Mouse (Mus musculus) frontal cortex, postnatal 25 days (tissue): ENCODE data around the gene Poc1b.
"Not testable (repeated sequence)": the region's sequence is repeated elsewhere in the genome, so short reads cannot be mapped to it uniquely, and the experiment has no call there.

Source experiments
- DNase-seq, 2 experiments: peaks; one replicate each; pipeline ENCODE4 v3.0.0; 2022; ENCODE audit warnings: low spot score in 2 of 2

Gene Poc1b

DNA sequence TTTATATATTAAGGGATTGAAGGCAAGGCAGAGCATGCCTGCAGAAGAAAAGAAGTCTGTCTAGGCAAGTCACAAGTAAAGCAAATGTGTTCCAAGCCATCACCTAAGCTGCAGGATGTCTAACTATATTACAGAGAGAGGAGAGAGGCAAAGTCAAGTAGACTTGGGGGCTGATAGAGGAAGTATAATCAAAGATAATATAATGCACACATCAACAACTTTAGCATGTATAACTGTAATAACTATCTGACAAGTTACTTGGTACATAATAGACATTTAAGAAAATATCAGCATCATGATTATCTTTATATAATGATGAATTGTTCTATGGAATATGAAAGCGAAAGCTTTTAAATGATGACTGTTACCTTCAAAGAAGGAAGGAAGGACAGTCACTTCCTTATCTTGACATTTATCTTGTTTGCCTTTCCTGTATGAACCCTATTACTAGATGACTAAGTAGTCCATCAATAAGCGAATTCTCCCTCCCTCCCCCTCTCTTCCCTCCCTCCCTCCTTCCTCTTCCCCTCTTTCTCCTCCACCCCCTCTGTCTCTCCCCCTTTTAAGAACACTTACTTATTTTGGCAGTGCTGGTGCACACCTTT, 87.7 kb downstream of the Poc1b start:
- DNase-seq: no peak

DNA sequence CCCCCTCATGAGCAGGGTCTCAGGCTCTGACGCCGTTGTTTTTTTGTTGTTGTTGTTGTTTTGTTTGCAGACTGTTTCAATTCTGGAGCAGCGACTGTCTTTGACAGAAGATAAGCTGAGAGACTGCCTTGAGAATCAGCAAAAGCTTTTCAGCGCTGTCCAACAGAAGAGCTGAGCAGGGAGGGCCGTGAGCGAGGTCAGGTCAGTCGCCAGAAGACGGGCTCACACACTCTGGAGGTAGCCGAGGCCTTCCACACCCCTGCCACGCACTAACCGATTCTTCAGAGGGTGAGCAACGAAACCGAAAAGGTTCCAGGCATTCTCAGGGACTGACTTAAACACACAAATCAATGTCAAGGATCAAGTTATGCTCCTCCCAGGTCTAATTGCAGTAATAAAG, 89.7 kb downstream of the Poc1b start:
- no peak for DNase-seq

DNA sequence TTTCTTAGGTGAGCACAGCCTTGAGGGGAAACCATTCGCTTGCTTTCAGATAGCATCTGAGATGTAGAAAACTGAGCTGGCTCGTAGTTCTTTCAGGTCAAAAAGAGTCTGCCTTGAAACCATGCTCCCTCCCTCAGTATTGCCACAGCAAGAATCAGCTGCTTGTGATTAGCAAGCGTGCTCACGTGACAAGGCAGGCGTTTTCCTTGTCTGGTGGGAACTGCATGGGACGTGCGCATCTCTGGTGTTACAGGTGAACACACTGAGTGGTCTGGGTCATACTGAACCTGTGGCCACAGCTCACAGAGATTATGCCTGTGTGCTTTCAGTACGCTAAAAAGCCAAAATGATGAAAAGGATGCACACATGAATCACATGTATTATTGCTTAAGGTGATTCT, 90.3 kb downstream of the Poc1b start:
- no peak for DNase-seq

DNA sequence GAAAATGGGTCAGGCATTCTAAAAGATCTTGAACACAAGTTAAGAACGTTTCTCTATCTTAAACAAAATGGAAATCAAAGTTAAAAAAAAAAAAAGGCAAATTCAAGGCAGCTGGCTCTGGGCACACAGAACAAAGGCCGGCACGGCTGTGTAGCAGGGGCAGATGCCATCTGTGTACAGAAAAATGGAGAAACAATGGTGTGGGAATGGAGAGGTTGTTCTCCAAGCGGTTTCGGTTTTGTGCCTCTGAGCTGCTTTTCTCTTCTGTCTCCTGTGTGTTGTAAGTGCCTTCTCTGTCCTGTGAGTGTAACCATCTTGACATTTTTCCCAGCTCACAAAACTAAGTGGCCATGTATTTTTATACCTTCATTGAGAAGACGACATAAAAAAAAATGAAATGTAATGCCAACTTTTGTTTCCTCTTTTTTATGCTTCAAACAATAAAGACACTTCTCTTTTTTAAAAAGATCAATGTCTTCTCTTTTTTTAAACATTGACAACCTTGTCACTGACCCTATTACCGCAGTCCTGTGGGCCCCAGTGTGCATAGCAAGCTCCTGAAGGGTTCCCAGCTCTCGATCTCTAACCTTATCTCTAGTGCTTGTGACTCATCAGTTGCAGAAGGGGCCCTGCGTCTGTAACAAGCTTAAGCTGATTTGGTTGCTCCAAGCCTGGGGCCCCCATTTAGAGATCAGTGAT, 90.9 kb downstream of the Poc1b start:
- no peak for DNase-seq

DNA sequence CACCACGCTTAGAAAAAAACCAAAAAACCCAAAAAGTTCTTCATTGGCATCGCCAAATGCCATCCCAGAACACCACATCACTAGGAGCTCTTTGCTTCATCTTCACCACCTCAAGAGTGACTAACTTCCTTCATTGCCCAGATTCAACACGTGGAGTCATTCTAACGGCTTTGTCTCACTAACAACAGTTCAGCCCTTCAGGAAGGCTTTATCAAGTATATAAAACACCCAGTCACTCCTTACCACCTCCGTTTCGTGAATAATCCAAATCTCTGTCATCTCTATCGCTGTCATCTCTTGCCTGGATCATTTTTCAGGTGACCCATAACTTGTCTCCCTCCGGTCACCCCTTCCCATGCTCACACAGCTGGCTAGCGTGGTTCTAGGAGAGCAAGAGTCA, 92.1 kb downstream of the Poc1b start:
- no peak for DNase-seq

DNA sequence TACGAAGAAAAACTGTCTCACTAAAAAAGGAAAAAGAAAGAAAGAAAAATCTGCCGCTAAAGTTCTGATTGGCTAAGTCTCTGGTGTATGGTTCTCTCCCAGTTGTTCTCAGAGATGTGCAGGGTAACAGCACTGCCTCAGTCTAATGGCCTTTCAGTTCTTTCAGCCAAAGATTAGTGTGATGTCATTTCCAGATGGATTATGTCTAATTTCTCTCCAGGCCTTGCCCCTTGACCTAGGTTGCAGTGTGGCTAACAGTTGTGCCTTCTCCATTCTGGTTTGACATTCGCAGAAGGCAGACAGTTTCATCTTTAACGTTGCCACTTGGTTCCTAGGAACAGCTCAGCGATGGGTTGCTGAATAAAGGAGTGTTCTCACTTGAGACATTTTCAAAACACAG, 94.1 kb downstream of the Poc1b start:
- DNase-seq: no peak

DNA sequence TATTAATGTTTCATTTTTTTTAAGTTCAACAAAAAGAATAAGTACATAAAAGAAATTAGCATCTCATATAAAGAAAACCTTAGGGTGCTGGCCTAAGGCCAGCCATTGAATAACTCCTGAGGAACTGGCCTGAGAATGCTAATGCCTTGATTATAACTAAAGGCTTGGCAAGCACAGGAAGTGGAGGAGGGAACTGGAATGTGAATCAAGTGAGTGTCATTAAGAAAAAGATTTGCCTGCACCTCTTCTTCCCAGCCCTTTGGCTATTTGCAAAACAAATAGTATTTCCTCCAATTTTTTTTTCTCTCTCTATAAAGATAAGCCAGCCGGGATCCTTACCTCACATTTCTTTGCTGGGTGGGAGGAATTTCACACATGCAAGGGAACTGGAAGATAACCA, 95.0 kb downstream of the Poc1b start:
- DNase-seq: no peak

DNA sequence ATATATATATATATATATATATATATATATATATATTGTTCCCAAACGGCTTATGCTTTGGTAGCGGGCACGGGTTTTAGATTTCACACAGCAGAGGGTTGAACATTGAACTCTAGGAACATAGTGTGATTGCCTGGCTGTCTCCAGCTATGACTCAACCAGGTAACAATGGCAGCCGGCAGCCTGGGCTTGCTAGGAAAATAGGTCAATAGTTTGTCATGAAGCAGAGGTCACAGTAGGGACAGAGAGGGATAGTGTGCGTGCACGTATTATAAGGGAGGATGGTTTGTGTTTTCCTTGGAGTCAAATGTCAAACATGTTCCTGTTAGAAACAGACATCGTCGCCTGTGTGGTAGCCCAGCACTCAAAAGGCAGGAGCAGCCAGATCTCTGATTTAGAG, 95.5 kb downstream of the Poc1b start:
- no peak for DNase-seq

DNA sequence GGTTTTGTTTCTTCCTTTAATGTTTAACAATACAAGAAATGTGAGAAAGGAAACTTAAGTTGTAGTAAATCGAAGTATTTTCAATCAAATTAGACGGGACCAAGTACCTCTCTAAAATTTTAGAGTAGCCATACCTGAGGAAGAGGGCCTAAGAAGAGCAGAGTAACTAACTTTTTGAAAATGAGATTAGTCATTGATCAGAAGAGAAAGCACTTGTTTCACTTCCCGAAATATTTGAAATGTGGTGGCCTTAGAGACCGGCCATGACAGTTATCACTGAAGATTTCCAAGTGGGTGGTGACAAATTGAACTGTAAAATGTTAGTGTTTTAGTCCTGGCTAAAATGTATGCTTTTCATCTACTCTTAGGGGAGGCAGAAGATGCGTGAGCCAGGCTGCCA, 96.3 kb downstream of the Poc1b start:
- DNase-seq: no peak

DNA sequence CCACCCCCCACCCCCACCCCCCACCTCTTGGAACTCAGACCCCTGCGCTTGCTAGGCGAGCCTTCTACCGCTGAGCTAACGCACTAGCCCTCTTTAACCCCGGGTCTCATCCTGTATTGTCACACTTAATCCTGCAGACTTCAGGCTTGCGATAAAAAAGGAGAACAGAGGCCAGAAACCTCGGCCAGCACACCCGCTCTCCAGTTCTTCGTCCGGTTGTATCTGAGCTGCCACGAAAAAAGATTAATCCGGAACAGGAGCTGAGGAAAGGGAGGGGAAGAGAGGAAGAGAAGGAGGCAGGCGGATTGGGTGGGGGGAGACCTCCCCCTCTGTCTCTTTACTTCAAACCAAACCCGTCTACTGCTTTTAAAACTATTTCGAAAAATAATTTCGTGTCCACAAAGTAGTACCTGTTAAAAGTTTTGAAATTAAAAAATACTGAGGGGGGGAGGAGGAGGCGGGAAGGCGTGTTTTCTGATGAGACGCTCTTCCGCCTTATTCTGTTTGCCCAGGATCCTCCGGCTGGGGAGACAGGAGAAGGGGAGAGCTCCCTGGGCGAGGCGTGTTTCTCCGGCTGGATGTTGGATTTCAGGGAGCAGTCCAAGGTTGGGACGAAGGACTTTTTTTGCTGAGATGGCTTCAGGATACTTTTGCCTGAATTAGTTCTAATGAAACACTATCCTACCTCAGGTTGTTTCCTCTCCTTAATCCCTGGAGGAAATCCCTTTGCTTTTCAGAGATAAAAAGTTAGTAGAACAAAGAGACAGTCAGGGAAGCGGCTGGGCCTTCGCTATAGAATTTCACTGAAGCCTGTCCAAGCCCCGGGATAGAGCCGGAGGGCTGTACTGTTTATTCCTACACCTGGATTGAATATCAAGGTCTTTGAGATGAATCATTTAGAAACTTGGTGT, 97.0 kb downstream of the Poc1b start:
- DNase-seq: no peak

DNA sequence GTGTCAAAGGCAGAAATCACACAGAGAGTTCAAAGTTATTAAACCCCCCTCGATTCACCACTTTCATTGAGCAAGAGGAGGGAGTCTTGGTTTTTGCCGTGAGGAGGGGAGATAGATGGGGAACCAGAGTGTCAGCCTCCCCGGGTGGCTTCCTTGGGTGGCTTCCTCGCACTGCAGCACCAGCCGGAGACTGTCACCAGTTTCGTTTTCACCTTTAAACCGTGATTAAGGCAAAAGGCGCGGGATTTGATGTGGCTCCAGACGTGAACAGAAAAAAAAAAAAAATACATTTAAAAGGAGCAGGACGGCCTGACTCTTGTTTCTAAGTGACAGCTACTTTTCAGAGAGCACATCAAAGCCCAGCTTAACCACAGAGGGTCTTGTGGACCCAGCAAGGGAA, 97.7 kb downstream of the Poc1b start:
- no peak for DNase-seq

DNA sequence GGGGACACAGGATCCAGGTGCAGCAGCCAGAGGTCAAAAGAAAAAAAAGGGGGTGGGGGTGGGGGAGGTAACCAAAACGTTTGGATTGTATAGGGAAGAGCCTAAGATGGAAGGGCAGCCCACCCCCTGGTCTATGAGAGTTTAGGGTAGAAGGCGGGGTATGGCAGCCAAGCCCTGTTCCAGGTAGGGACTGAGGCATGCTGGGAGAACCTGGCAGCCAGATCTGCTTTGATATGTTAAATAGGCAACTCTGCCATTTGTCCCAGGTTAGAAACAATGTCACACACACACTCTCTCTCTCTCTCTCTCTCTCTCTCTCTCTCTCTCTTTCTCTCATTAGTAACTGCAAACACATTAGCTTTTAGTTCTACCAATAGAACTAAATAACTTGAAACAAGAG, 100.3 kb downstream of the Poc1b start:
- DNase-seq: no peak

DNA sequence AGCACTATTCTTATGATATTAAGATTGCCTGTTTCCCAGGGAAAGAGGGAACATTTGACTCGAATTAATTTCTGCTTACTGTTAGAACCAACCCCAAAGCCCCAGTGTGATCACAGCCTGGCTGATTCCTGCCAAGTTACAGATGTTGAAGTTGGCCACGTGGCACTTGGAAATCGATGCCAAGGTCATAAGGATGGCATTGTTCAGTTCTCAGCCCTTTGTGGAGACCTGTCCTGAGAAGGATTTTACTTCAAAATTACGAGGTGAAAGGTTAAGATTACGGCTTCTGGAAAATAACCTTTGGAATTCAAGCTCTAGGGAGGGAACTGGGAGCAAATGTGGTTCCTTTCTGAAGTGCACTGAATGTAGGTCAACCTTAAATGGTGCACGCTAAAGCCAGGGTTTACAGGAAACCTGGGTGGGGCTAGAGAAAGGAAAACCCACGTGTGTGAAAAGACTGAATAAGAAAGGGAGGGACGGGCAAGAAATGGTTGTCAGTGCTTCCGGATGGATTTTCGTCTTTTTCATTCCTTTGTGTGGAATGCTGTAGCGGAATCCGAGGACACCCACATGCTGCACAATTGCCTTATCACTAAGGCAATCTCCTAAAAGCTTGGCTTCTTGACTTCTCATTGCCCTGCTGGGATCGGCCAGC, 102.4 kb downstream of the Poc1b start:
- DNase-seq: no peak

DNA sequence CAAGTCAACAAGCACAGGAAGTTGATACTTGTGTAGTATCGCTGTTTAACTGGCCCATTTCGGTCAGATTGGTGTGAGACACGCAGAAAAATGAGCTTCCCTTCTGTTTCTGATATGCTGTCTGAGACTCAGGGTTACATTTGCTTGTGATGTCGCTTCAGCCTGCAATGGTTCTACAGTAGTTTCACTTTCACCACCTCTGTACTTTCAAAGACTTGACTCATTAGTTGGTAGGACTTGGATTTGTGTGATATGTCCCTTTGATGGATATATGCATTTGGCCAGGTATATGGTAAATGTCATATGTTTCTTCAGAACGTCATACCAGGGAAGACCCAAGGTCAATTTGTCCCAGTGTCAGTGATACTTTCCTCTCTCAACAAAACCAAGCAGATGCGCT, 104.2 kb downstream of the Poc1b start:
- DNase-seq: no peak

DNA sequence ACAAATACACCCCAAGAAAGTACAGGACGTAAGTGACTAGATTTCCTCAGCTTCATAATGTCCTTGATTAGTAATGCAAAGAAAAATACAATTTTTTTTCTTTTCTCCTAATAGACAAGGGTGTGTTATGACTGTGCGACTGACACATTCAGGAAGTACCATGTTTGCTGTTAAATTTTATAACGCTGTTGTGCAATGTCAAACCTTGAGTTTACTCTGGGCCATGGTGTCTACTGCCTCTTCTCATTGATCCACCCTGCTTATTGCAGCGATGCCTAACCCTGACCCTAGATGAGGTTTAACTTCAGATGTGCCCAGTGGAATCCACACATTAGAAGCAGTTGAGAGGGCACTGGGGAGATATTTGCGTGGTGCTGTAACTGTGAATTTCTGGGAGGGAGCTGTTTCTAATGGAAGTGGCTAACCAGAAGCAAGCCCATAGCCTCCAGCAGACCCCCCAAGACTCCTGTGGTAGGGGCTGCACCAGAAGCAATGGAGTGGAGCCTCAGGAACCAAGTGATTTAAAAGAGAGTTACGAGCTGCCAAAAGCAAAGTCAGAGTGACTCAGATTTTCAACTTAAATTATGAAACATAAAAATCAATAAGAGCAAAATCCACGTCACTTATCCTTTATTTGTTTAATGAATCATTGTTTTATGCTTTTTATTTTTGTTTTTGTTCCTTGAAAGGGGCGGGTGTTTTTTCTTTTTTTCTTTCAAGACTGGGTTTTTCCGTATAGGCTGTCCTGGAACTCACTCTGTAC, 104.8 kb downstream of the Poc1b start:
- no peak for DNase-seq

DNA sequence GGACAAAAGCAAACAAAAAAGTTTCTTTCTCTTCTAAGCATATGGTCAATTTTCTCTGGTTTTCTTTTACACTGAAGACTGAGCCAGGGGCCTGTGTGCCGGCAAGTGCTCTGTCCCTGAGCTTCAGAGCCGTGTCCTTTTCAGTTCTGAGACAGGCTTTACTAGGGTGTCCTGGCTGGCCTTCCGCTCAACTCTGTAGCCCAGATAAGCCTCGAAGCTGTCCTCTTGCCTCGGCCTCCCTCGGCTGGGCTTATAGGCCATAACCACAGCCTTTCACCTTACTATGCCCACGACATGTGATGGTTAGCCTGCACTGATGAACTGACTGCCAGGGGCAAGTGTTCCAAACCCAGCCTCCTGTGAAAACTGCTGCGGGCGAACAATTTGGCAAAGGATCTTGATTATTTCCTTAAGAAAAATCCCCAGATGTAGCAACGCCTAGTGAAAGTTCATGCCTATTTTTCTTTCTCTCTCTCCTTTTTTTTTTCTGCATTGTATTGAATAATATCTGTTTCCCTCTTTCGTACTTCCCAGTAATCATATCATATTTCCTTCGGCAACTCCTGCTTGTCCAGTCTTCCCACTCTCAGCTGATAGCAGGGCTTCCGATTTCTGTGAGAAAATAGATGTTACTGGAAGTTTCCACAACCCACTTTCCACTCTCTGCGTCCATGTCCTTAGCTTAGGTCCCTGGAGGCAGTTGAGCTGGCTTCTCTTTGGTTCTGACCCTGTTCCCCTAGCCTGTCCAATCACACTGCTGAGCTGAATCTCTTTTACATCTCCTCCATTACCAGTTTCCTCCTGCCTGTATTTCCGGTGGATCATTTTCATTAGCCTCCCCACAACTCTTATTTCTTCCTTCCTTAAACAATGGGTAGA, 107.8 kb downstream of the Poc1b start:
- no peak for DNase-seq

DNA sequence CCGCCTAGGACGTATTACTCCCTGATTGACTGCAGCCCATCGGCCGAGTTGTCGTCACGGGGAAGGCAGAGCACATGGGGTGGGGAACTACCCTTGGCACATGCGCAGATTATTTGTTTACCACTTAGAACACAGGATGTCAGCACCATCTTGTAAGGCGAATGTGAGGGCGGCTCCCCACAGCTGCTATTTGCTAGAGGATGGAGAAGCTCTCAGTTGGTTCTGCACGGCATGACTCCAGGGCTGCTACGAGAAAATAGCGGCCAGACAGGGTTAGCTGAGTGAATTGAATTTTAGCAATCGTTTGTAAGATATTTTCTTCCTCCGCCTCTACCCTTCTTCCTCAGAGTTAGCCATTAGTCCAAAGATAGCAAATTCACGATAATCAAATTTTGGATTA, 109.7 kb downstream of the Poc1b start:
- not testable (repeated sequence) for DNase-seq

DNA sequence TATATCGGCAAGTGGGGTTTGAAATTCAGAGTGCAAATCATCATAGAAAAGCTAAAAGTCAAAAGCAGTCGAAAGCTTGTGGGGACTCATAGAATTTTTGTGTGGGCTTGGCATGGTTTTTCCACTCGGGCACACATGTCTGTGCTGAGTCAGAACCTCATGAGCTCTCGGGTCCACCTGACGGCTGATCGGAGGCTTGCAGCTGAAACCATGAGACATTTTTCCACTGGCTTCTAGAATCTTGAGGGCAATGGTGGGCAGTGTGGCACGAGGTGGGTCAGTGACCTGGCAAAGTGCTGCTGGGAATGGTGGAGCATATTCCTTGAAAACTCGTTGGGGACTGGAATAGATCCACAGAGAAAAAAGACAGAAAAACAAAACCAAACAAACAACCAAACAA, 114.7 kb downstream of the Poc1b start:
- DNase-seq: no peak

DNA sequence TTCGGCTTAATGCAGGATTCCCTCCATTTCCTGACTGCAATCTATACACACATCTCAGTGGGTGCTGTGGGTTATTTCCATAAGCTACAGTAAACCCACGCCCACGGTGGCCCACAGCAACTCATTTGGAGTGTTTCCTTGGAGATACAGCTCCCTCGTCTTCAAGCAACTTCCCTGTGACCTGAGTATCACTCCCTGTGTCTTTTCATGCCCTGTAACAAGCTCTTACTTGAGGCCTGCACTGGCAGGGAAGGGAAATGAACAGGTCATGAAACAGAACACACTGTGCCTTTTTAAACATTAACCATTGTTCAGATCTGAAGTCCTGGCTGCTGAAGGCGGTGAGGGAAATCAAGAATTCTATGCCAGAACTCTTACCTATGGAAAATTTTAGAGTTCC, 115.9 kb downstream of the Poc1b start:
- DNase-seq: no peak

DNA sequence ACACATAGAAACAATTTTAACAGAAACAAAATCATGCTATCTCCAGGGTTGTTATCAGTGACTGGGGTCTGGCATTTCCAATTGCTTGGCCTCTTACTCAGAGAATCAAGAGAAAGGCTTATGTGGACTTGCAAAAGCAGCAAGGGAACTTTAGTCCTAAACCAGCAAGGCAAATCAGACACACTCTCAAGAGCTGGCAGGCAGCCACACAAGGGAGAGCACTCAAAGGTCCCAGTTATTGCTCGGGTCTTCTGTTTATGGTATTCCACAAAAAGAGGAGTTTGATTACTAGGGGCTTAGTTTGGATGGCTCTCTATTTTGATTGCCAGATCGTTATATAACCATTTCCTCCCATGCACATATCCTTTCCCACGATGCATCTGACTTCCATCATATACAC, 117.4 kb downstream of the Poc1b start:
- DNase-seq: no peak

DNA sequence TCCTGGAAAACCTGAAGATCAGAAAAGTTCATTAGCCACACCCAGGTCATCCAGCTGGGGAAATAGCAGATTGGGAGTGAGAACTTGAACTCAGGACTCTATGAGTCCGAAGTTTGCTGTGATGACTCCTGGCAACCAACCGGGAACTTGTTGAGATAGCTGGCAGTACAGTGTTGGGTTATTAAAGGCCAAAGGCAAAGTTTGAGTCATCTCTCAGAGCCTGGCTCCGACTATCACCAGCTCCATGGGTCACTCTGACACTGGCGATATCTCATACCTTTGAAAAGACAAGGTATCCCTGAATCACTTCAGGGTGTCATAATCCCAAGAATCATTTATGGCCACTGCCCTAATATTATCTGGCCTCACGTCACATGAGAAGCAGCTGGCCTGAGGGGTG, 119.9 kb downstream of the Poc1b start:
- no peak for DNase-seq
